Mouse (Mus musculus): ENCODE data around the gene Ttc9. TPM values are rescaled to one million over a fixed set of nuclear protein-coding genes. Genes with fewer than 3 reads are reported as not detected.

Ttc9 gene
- total and polyA plus RNA-seq, 3 experiments = 0.07 TPM; not detected in 2

- in situ Hi-C loops (cut with MboI; ENCODE audit: low pct_ligation_motif_present, low pct_unique_long_range_greater_than_20kb, low sequenced_read_pairs) (no loop called here), dilution Hi-C loops (cut with MboI; ENCODE audit: extremely low pct_ligation_motif_present, extremely low pct_unique_long_range_greater_than_20kb, low sequenced_read_pairs) (no loop called here)
- no peak for DNase-seq (ENCODE audit: extremely low read depth)
- no peak overlapping the region for H3K4me3 ChIP-seq (replicated peaks in 1 of 3; ENCODE audit: low read depth in 2 of 3, low read length in 2 of 3, poor library complexity in 1 of 3)
- no peak overlapping the region for H3K4me2 ChIP-seq (ENCODE audit: insufficient read depth, low read depth, poor library complexity, severe bottlenecking)
- H3K27me3 ChIP-seq (replicated peaks) = no peaks in the 10 kb centered on the region
- H3K9me3 ChIP-seq (replicated peaks; ENCODE audit: low read length) = no peaks in the 10 kb centered on the region
- H3K27ac ChIP-seq (ENCODE audit: insufficient read depth, low read depth) = no peak overlapping the region
- TF ChIP-seq NRF1 (IDR thresholded peaks at IDR 0.05; ENCODE audit: low read depth, low read length) (no peak), CTCF (conservative IDR thresholded peaks at IDR 0.05 in 1 of 2, IDR thresholded peaks at IDR 0.05 in 1 of 2; ENCODE audit: low read depth in 2 of 2, low read length in 2 of 2) (0 out of 4 replicates have a peak, but pooled peaks of 1 of the 2 experiments have one; percentile 5)
- H3K9ac ChIP-seq (ENCODE audit: insufficient read depth, low read depth) = no peak overlapping the region
- H3K36me3 ChIP-seq (replicated peaks in 1 of 2; ENCODE audit: control insufficient read depth in 1 of 2, insufficient read depth in 1 of 2, low read length in 1 of 2) = no peaks in the 10 kb centered on the region
- H3K4me1 ChIP-seq (ENCODE audit: control insufficient read depth in 1 of 2, insufficient read depth in 2 of 2) = peaks cover 0 to 28% of the 10 kb centered on the region in 2 experiments; a peak in 2 of 4 replicates
- H3K79me2 ChIP-seq (replicated peaks; ENCODE audit: control insufficient read depth, extremely low read depth, insufficient read depth, poor library complexity, severe bottlenecking) = no peaks in the 10 kb centered on the region
Observed at GRCm38 (mm10) chr12:81689505-81690056, 58.5 kb downstream of the Ttc9 start.

GRCm38 (mm10) chr12:81690111-81690510, 59.1 kb downstream of the Ttc9 start:
- H3K9me3 ChIP-seq (replicated peaks; ENCODE audit: low read length) = no peaks in the 10 kb centered on the region
- dilution Hi-C loops (cut with MboI; ENCODE audit: extremely low pct_ligation_motif_present, extremely low pct_unique_long_range_greater_than_20kb, low sequenced_read_pairs) = no loop called here

GRCm38 (mm10) chr12:81690751-81691150, 59.7 kb downstream of the Ttc9 start:
- Histone ChIP-seq H3K79me2 (replicated peaks; ENCODE audit: control insufficient read depth, extremely low read depth, insufficient read depth, poor library complexity, severe bottlenecking) (no peaks in the 10 kb centered on the region), H3K4me1 (ENCODE audit: control insufficient read depth in 1 of 2, insufficient read depth in 2 of 2) (peaks cover 0 to 17% of the 10 kb centered on the region in 2 experiments; a peak in 2 of 4 replicates), H3K4me3 (replicated peaks in 1 of 3; ENCODE audit: low read depth in 2 of 3, low read length in 2 of 3, poor library complexity in 1 of 3) (no peak overlapping the region), H3K4me2 (ENCODE audit: insufficient read depth, low read depth, poor library complexity, severe bottlenecking) (no peak overlapping the region), H3K9me3 (replicated peaks; ENCODE audit: low read length) (no peaks in the 10 kb centered on the region), H3K27me3 (replicated peaks) (no peaks in the 10 kb centered on the region), H3K9ac (ENCODE audit: insufficient read depth, low read depth) (no peak overlapping the region), H3K36me3 (replicated peaks in 1 of 2; ENCODE audit: control insufficient read depth in 1 of 2, insufficient read depth in 1 of 2, low read length in 1 of 2) (no peaks in the 10 kb centered on the region), H3K27ac (ENCODE audit: insufficient read depth, low read depth) (no peak overlapping the region)
- in situ Hi-C loops (cut with MboI; ENCODE audit: low pct_ligation_motif_present, low pct_unique_long_range_greater_than_20kb, low sequenced_read_pairs) (no loop called here), dilution Hi-C loops (cut with MboI; ENCODE audit: extremely low pct_ligation_motif_present, extremely low pct_unique_long_range_greater_than_20kb, low sequenced_read_pairs) (no loop called here)
- no peak for TF ChIP-seq MAZ (IDR thresholded peaks at IDR 0.05; ENCODE audit: low read depth, low read length)
- no peak for TF ChIP-seq KAT2A (IDR thresholded peaks at IDR 0.05; ENCODE audit: insufficient replicate concordance, low read length)
- no peak for TF ChIP-seq USF1 (IDR thresholded peaks at IDR 0.05; ENCODE audit: low read depth, low read length)
- no peak for TF ChIP-seq ETS1 (conservative IDR thresholded peaks at IDR 0.05; ENCODE audit: low read depth, low read length)
- DNase-seq (ENCODE audit: extremely low read depth) = no peak

More at GRCm38 (mm10) chr12:81690111-81690510, 59.1 kb downstream of the Ttc9 start:
- Histone ChIP-seq H3K9ac (ENCODE audit: insufficient read depth, low read depth) (no peak overlapping the region), H3K27me3 (replicated peaks) (no peaks in the 10 kb centered on the region), H3K4me2 (ENCODE audit: insufficient read depth, low read depth, poor library complexity, severe bottlenecking) (no peak overlapping the region), H3K27ac (ENCODE audit: insufficient read depth, low read depth) (no peak overlapping the region), H3K79me2 (replicated peaks; ENCODE audit: control insufficient read depth, extremely low read depth, insufficient read depth, poor library complexity, severe bottlenecking) (no peaks in the 10 kb centered on the region), H3K36me3 (replicated peaks in 1 of 2; ENCODE audit: control insufficient read depth in 1 of 2, insufficient read depth in 1 of 2, low read length in 1 of 2) (no peaks in the 10 kb centered on the region), H3K4me1 (ENCODE audit: control insufficient read depth in 1 of 2, insufficient read depth in 2 of 2) (peaks cover 0 to 23% of the 10 kb centered on the region in 2 experiments; a peak in 2 of 4 replicates), H3K4me3 (replicated peaks in 1 of 3; ENCODE audit: low read depth in 2 of 3, low read length in 2 of 3, poor library complexity in 1 of 3) (no peak overlapping the region)
- in situ Hi-C loops (cut with MboI; ENCODE audit: low pct_ligation_motif_present, low pct_unique_long_range_greater_than_20kb, low sequenced_read_pairs) = no loop called here
- TF ChIP-seq SIN3A (IDR thresholded peaks at IDR 0.05; ENCODE audit: low read length) (no peak), ETS1 (conservative IDR thresholded peaks at IDR 0.05; ENCODE audit: low read depth, low read length) (no peak), ZNF384 (IDR thresholded peaks at IDR 0.05; ENCODE audit: low read depth, low read length) (no peak), IRF4 (IDR thresholded peaks at IDR 0.05; ENCODE audit: low read depth, low read length) (no peak), MAFK (IDR thresholded peaks at IDR 0.05; ENCODE audit: insufficient replicate concordance, low read length) (no peak), JUND (conservative IDR thresholded peaks at IDR 0.05; ENCODE audit: low read depth, low read length) (no peak), MYC (IDR thresholded peaks at IDR 0.05; ENCODE audit: low read depth, low read length) (no peak), NELFE (IDR thresholded peaks at IDR 0.05; ENCODE audit: low read depth, low read length) (no peak), EP300 (IDR thresholded peaks at IDR 0.05; ENCODE audit: low read length) (no peak), GABPA (IDR thresholded peaks at IDR 0.05; ENCODE audit: insufficient replicate concordance, low read depth, low read length) (no peak), RAD21 (IDR thresholded peaks at IDR 0.05; ENCODE audit: low read depth, low read length) (no peak), ZMIZ1 (IDR thresholded peaks at IDR 0.05; ENCODE audit: low read depth, low read length) (no peak), JUN (IDR thresholded peaks at IDR 0.05; ENCODE audit: insufficient read depth, low read depth, low read length) (no peak), MAZ (IDR thresholded peaks at IDR 0.05; ENCODE audit: low read depth, low read length) (no peak), ZKSCAN1 (IDR thresholded peaks at IDR 0.05; ENCODE audit: borderline replicate concordance, low read depth, low read length) (no peak), POLR2A (IDR thresholded peaks at IDR 0.05; ENCODE audit: low read depth, low read length) (no peak), TCF12 (IDR thresholded peaks at IDR 0.05; ENCODE audit: low read depth, low read length) (no peak), POLR2AphosphoS2 (IDR thresholded peaks at IDR 0.05; ENCODE audit: low read depth, low read length) (no peak)
- DNase-seq (ENCODE audit: extremely low read depth) = no peak

All from CH12.LX (cell line).